Mouse (Mus musculus): ENCODE measurements around the gene Cuedc1. TPM values are rescaled to one million over a fixed set of nuclear protein-coding genes. Genes with fewer than 3 reads are reported as not detected.

Cuedc1 gene
- polyA plus RNA-seq, 1 experiment from 2014 or later, result 37.2 TPM

GRCm38 (mm10) chr11:88168611-88169010 is 70.8 kb downstream of the Cuedc1 start:
- 76% methylated on average over 3 of the region's 3 CpGs for WGBS

GRCm38 (mm10) chr11:88169531-88170040 is 71.7 kb downstream of the Cuedc1 start:
- Histone ChIP-seq H3K9me3 (no peaks in the 10 kb centered on the region), H3K4me3 (no peak overlapping the region; the same call in 1 of the 2 replicates), H3K27me3 (peaks cover 37% of the 10 kb centered on the region), H3K36me3 (no peaks in the 10 kb centered on the region; the same call in 1 of the 2 replicates), H3K9ac (peak overlapping the region; percentile 54), H3K27ac (no peak overlapping the region), H3K4me2 (replicated peaks) (peak overlapping the region; percentile 33), H3K4me1 (peaks cover 68% of the 10 kb centered on the region)
- ATAC-seq (ENCODE audit: low FRiP score, low read depth), result no peak
- 20% methylated on average over 32 of the region's 32 CpGs for WGBS

More at GRCm38 (mm10) chr11:88168611-88169010, 70.8 kb downstream of the Cuedc1 start:
- H3K9me3 ChIP-seq, result no peaks in the 10 kb centered on the region
- no peak overlapping the region for H3K9ac ChIP-seq
- no peaks in the 10 kb centered on the region; the same call in 1 of the 2 replicates for H3K36me3 ChIP-seq
- ATAC-seq (ENCODE audit: low FRiP score, low read depth), result no peak
- no peak overlapping the region for H3K4me2 ChIP-seq (replicated peaks)
- peaks cover 37% of the 10 kb centered on the region for H3K27me3 ChIP-seq
- no peak overlapping the region for H3K27ac ChIP-seq
- no peak overlapping the region for H3K4me3 ChIP-seq
- peaks cover 66% of the 10 kb centered on the region for H3K4me1 ChIP-seq

DNA sequence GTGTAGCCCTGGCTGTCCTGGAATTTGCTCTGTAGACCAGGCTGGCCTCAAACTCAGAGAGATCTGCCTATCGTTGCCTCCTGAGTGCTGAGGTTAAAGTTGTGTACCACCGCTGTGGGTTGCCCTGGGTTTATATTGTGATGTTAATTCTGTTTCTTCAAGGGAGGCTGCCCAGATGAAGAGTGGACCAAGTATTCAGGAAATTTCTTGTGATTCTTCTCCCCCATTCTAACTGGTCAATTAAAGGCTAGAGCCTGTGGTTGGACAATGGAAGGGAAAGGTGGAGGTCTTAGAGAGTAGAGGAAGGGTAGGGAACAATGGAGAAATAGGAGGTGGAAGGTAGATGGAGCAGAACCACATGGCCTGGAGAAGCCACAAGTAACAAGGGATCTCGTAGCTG is 72.7 kb downstream of the Cuedc1 start:
- peaks cover 58% of the 10 kb centered on the region for H3K4me1 ChIP-seq
- H3K4me2 ChIP-seq (replicated peaks), result no peak overlapping the region
- no peak overlapping the region for H3K27ac ChIP-seq
- H3K27me3 ChIP-seq, result peaks cover 37% of the 10 kb centered on the region
- no peak for ATAC-seq (ENCODE audit: low FRiP score, low read depth)
- H3K9ac ChIP-seq, result no peak overlapping the region
- no peaks in the 10 kb centered on the region for H3K9me3 ChIP-seq
- H3K4me3 ChIP-seq, result no peak overlapping the region
- 75% methylated on average over 3 of the region's 3 CpGs for WGBS
- no peaks in the 10 kb centered on the region; the same call in 1 of the 2 replicates for H3K36me3 ChIP-seq

DNA sequence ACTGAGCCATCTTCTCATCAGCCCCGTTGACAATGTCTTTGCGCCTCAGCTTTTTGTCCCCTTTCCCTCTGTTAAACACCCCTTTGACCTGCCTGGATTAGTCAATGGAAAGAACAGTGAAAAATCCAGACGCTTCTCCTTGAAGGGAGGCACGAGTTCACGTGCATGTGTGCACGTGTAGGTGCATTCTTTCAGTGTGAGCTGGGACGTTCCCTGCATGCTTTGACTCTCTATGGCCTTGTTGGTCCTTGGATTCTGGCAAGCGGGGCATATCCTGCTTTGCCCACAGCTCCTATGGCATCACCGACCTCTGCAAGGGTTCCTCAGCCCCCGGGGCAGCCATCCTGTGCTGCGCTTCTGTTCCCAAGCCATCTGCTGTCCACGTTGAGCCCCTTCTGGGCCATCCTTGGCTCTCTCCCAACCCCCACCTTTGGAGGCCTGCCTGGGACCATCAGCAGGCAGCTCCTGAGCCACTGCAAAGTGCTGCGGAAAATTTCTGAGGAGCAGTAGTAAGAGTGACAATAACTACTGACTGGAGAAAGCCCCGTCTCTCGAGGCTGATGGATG is 74.1 kb downstream of the Cuedc1 start:
- Histone ChIP-seq H3K27me3 (peaks cover 37% of the 10 kb centered on the region), H3K36me3 (peaks cover 2% of the 10 kb centered on the region; the same call in 1 of the 2 replicates), H3K4me1 (peaks cover 49% of the 10 kb centered on the region), H3K4me3 (no peak overlapping the region), H3K9me3 (no peaks in the 10 kb centered on the region), H3K4me2 (replicated peaks) (no peak overlapping the region), H3K9ac (0 out of 2 replicates have a peak overlapping the region, but pooled peaks have one; percentile 20), H3K27ac (peak overlapping the region; percentile 45; the same call in 1 of the 2 replicates)
- no peak for ATAC-seq (ENCODE audit: low FRiP score, low read depth)
- WGBS, result 62% methylated on average over 15 of the region's 15 CpGs

DNA sequence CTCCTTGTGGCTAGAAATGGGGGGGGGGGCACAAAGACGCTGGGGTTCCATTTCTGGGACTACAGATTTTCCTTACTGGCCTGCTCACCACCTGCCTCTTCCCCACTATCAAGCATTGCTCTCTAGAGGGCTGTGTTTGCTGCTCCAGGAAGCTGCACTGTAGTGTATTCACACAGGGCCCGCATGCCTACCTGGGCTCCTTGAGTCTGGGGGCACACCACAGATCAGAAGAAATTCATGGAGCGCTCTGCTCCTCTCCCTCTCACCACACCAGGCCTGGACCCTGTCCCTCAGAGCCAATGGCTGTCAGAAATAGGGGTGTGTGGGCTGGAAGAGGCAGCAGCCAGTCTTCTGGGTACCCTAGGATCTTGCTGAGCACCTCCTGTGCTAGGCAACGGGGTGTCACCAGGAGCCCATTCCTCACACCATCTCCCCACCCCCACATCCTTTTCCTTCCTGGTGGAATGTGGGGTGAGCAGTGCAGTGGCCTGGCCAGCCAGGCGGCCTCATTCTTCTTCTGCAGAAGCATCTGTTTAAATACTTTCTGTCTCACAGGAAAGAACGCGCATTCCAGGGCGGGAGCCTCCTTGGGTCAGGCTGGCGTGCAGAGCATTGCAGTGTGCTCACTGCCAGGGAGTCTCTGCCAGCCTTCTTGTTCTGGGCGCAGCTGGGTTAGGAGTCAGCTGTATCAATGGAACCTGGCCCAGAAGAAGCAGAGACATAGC is 74.9 kb downstream of the Cuedc1 start:
- peaks cover 34% of the 10 kb centered on the region for H3K27me3 ChIP-seq
- H3K4me1 ChIP-seq, result peaks cover 49% of the 10 kb centered on the region
- H3K9ac ChIP-seq, result peak overlapping the region; percentile 31; the same call in 1 of the 2 replicates
- H3K9me3 ChIP-seq, result no peaks in the 10 kb centered on the region
- 26% methylated on average over 10 of the region's 10 CpGs for WGBS
- ATAC-seq (ENCODE audit: low FRiP score, low read depth), result peak; percentile 68
- no peak overlapping the region for H3K4me3 ChIP-seq
- peak overlapping the region; percentile 16; the same call in 1 of the 2 replicates for H3K4me2 ChIP-seq (replicated peaks)
- H3K36me3 ChIP-seq, result peaks cover 9% of the 10 kb centered on the region; the same call in 1 of the 2 replicates
- H3K27ac ChIP-seq, result peak overlapping the region; percentile 78

- no peak overlapping the region for H3K4me3 ChIP-seq
- H3K9ac ChIP-seq, result 0 out of 2 replicates have a peak overlapping the region, but pooled peaks have one; percentile 25
- peaks cover 16% of the 10 kb centered on the region; the same call in 1 of the 2 replicates for H3K36me3 ChIP-seq
- H3K9me3 ChIP-seq, result no peaks in the 10 kb centered on the region
- H3K27ac ChIP-seq, result peak overlapping the region; percentile 78; the same call in 1 of the 2 replicates
- H3K4me1 ChIP-seq, result peaks cover 49% of the 10 kb centered on the region
- H3K27me3 ChIP-seq, result peaks cover 28% of the 10 kb centered on the region
- peak; percentile 55; the same call in 1 of the 2 replicates for ATAC-seq (ENCODE audit: low FRiP score, low read depth)
- 14% methylated on average over 8 of the region's 9 CpGs for WGBS
- H3K4me2 ChIP-seq (replicated peaks), result peak overlapping the region; percentile 16
These were observed 75.6 kb downstream of the Cuedc1 start for GRCm38 (mm10) chr11:88173386-88174025.

- Histone ChIP-seq H3K36me3 (peaks cover 47% of the 10 kb centered on the region), H3K27ac (peak overlapping the region; percentile 95), H3K4me3 (no peak overlapping the region), H3K4me1 (peaks cover 39% of the 10 kb centered on the region), H3K9ac (peak overlapping the region; percentile 39; the same call in 1 of the 2 replicates), H3K9me3 (no peaks in the 10 kb centered on the region), H3K4me2 (replicated peaks) (peak overlapping the region; percentile 53), H3K27me3 (no peaks in the 10 kb centered on the region)
- WGBS, result 7% methylated on average over 6 of the region's 6 CpGs
- ATAC-seq (ENCODE audit: low FRiP score, low read depth), result peak; percentile 70
These were observed 82.7 kb downstream of the Cuedc1 start for GRCm38 (mm10) chr11:88180467-88180958.

DNA sequence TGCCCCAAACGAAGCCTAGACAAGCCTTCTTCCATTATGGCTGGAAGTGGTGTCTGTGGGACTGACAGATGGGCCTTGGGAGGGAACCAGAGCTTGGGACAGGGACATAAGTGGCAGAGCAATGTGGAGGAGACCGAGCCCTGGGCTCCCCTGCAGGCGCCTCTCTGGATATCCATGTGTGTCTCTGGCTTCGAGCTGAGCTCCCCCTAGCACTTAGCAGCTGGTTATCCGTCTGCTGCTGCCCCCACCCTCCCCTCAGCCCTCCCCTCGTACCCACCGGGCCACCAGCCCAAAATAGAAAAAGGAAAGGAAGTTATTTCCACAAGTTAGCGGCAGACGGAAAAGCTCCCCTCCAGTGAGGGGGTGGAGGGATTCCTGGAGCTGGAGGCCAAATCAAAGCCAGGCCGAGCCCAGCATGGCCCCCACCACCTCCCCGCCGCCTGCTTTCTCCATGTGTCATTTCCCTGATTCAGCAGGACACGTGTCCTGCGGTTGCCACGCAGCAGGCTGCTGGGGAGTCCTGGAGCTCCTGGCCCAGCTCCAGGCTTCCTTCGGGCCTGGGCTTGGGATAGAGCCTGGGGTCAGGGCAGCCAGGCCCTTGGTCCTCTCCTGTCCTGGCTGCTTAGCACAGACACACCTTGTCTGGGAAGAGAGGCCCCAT is 83.2 kb downstream of the Cuedc1 start:
- H3K36me3 ChIP-seq, result peaks cover 47% of the 10 kb centered on the region

GRCm38 (mm10) chr11:88184632-88185180 is 86.8 kb downstream of the Cuedc1 start:
- Histone ChIP-seq H3K27ac (no peak overlapping the region), H3K9ac (no peak overlapping the region), H3K4me2 (replicated peaks) (no peak overlapping the region), H3K4me3 (no peak overlapping the region), H3K4me1 (peaks cover 60% of the 10 kb centered on the region), H3K27me3 (peaks cover 1% of the 10 kb centered on the region; the same call in 1 of the 2 replicates), H3K36me3 (peaks cover 28% of the 10 kb centered on the region), H3K9me3 (no peaks in the 10 kb centered on the region)
- WGBS, result 84% methylated on average over 17 of the region's 17 CpGs
- no peak for ATAC-seq (ENCODE audit: low FRiP score, low read depth)

More for the DNA sequence above, 83.2 kb downstream of the Cuedc1 start:
- peak; percentile 88 for ATAC-seq (ENCODE audit: low FRiP score, low read depth)
- Histone ChIP-seq H3K4me3 (no peak overlapping the region), H3K27ac (peak overlapping the region; percentile 95), H3K4me1 (peaks cover 43% of the 10 kb centered on the region), H3K9me3 (no peaks in the 10 kb centered on the region), H3K4me2 (replicated peaks) (peak overlapping the region; percentile 53), H3K27me3 (no peaks in the 10 kb centered on the region), H3K9ac (peak overlapping the region; percentile 39; the same call in 1 of the 2 replicates)
- WGBS, result 1% methylated on average over 16 of the region's 16 CpGs

DNA sequence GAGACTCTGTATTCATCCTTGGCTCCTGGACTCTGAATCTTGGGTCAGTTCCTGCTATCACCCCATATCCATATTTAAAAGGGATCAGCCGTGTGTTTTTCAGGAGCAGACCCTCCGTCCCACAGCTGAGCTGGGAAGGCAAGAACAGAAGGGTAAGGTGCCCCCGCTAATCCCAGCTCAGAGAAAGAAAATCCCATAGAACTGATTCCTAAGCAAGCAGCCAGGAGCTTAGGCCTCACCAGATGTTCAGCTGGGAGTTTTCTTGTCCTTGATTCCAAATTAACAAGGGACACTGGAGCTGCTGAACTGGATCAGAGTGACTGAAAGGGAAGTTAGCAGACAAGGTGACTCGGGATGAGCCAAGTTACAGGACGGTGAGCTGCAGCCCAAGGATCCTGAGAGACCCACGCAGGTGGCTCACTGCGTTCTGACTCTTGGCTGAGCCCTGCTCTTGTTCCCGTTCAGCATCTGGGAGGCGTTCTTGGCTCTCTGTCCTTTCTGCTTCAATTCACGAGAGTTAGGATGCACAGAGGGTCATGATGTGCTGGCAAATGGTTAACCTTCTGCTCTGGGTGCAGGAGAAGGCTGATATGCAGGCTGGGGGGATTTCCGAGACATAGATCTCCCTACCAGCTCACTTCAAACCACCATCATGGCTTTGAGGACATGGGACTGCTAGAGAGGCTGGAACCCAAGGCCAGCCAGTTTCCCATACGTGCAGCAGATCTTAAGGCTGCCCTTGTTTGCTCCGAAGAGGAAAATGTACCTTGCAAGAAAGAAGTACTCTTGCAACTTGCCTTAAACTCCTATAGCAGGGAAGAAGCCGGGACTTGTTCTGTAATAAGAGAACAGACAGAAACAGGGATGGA is 88.5 kb downstream of the Cuedc1 start:
- H3K36me3 ChIP-seq, result peaks cover 30% of the 10 kb centered on the region
- no peak overlapping the region for H3K9ac ChIP-seq
- peaks cover 44% of the 10 kb centered on the region for H3K4me1 ChIP-seq
- peak overlapping the region; percentile 54; the same call in 1 of the 2 replicates for H3K4me2 ChIP-seq (replicated peaks)
- H3K9me3 ChIP-seq, result no peaks in the 10 kb centered on the region
- peaks cover 9% of the 10 kb centered on the region for H3K27me3 ChIP-seq
- whole genome bisulfite sequencing, result 74% methylated on average over 14 of the region's 14 CpGs
- peak overlapping the region; percentile 83 for H3K27ac ChIP-seq
- no peak overlapping the region for H3K4me3 ChIP-seq
- ATAC-seq (ENCODE audit: low FRiP score, low read depth), result no peak
